Mouse (Mus musculus): ENCODE measurements around the gene Gm20388. TPM values are rescaled to one million over a fixed set of nuclear protein-coding genes. Genes with fewer than 3 reads are reported as not detected.

Gm20388 gene
- polyA plus RNA-seq, 1 experiment from 2014 or later = 3.6 TPM

DNA sequence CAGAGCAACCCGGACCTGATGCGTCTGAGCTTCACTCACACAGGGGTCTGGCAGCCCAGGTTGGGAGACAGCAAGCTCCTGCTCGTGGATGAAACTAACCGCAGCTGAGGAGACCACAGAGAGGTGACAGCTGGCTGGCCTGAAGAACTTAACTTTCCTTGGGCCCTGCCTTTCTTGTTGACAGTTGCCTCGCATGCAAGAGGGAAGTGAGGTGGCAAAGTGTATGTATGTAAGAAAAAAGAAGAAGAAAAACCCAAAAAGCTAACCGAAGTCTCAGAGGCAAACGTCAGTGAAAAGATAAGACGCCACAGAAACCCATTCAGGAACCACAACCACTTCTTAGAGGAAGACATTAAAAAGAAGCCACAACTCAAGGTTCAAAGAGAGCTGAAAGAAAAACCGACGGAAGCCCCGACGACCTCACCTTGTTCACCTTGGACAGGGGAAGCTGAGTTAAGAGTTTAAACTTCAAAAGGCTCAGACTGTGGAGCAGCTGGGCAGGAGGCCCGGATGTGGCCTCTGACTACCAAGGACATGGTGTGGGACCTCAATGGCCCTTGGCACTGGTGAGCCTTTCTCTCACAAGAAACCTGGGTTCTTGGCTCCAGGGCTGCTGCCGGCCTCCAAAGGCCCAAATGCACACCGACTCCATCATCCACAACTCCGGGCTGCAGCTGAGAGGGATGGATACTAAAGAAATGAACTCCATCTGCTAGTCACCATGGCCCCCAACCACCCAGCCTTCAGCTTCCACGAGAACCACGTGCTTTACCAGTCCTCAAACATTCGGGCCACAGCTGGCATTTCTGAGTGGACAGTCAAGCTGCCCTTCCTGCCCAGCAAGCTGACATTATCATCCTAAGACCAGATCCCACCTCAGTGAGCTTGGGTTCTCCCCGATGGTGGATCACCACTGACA lies 1740.0 kb downstream of the Gm20388 start:
- WGBS = 78% methylated on average over 20 of the region's 20 CpGs
- Histone ChIP-seq H3K27me3 (replicated peaks; ENCODE audit: low read depth, poor library complexity, severe bottlenecking) (no peaks in the 10 kb centered on the region), H3K9me3 (no peaks in the 10 kb centered on the region), H3K4me3 (peak overlapping the region; percentile 89), H3K4me1 (peaks cover 69% of the 10 kb centered on the region), H3K27ac (replicated peaks) (no peak overlapping the region), H3K36me3 (replicated peaks) (peaks cover 22% of the 10 kb centered on the region)
- DNase-seq (ENCODE audit: low spot score) = no peak

DNA sequence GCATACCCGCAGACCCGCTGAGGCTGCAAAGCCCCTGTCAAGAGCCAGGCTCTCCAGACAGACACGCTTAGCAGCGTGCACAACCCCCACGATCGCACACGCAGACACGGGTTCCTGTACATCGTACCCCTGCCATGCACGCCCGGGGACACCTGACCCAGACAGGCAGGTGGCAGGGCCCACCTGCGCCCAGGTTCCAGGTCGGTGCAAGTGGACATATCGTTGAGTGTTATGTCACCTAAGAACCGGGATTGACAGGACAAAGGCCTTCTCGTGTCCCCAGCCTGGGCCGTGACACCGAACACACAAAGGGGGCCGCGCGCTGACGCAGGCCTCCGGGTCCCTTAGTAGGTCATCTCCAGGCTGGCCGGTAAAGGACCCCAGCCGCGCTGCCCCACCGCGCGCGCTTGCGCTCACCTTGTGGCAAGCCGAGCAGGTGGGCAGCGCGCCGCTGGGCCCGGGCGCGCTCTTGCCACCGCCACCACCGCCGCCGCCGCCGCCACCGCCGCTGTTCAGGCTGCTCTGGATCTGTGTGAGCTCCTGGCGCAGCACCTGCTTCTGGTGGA lies 1740.8 kb downstream of the Gm20388 start:
- Histone ChIP-seq H3K27me3 (replicated peaks; ENCODE audit: low read depth, poor library complexity, severe bottlenecking) (no peaks in the 10 kb centered on the region), H3K27ac (replicated peaks) (peak overlapping the region; percentile 79), H3K9me3 (no peaks in the 10 kb centered on the region), H3K4me1 (peaks cover 67% of the 10 kb centered on the region), H3K36me3 (replicated peaks) (peaks cover 22% of the 10 kb centered on the region), H3K4me3 (peak overlapping the region; percentile 89)
- WGBS = 16% methylated on average over 47 of the region's 47 CpGs
- peak; percentile 23 for DNase-seq (ENCODE audit: low spot score)

- DNase-seq (ENCODE audit: low spot score) = peak; percentile 70
- Histone ChIP-seq H3K4me1 (peaks cover 66% of the 10 kb centered on the region), H3K4me3 (peak overlapping the region; percentile 89), H3K27me3 (replicated peaks; ENCODE audit: low read depth, poor library complexity, severe bottlenecking) (no peaks in the 10 kb centered on the region), H3K27ac (replicated peaks) (peak overlapping the region; percentile 79), H3K9me3 (no peaks in the 10 kb centered on the region), H3K36me3 (replicated peaks) (peaks cover 22% of the 10 kb centered on the region)
- WGBS = 4% methylated on average over 56 of the region's 56 CpGs
These were observed 1741.3 kb downstream of the Gm20388 start for GRCm38 (mm10) chr8:121651874-121652361.

- Histone ChIP-seq H3K9me3 (no peaks in the 10 kb centered on the region), H3K4me3 (peak within 1 kb of the TSS; percentile 89), H3K27ac (replicated peaks) (peak within 1 kb of the TSS; percentile 95), H3K36me3 (replicated peaks) (peaks cover 15% of the 10 kb centered on the region), H3K27me3 (replicated peaks; ENCODE audit: low read depth, poor library complexity, severe bottlenecking) (no peaks in the 10 kb centered on the region), H3K4me1 (peaks cover 61% of the 10 kb centered on the region)
- peak; percentile 99 for DNase-seq (ENCODE audit: low spot score)
- WGBS = under 1% methylated on average over 67 of the region's 67 CpGs
These were observed 1742.2 kb downstream of the Gm20388 start, which contains the start of gene Zcchc14 for GRCm38 (mm10) chr8:121652774-121653323. Gene Zcchc14, minus strand, starts transcription at chr8:121652901.

GRCm38 (mm10) chr8:121653340-121654019 lies 1742.8 kb downstream of the Gm20388 start:
- 2% methylated on average over 31 of the region's 31 CpGs for WGBS

DNA sequence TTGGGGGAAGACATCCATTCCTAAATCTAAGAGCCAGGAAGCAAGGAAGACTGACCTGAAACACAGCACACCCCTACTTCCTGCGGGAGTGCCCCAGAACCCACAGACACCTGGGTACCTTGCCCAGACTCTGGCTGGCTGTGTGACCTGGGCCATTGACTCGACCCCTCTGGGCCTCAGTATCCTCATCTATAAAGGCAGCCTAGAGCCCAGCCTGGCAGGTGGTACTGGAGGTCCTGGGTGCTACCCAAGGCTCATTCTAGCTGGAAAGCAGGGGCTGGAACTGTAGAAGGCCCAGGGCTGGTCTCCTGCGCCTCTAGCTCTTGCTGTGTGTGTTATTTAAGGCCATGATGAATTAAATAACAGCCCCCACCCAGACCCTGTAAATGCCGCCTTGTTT lies 1743.5 kb downstream of the Gm20388 start:
- H3K4me1 ChIP-seq = peaks cover 49% of the 10 kb centered on the region
- no peak for DNase-seq (ENCODE audit: low spot score)
- WGBS = 78% methylated on average over 4 of the region's 4 CpGs
- H3K36me3 ChIP-seq (replicated peaks) = peaks cover 10% of the 10 kb centered on the region
- H3K4me3 ChIP-seq = peak overlapping the region; percentile 84
- H3K9me3 ChIP-seq = no peaks in the 10 kb centered on the region
- no peak overlapping the region for H3K27ac ChIP-seq (replicated peaks)
- H3K27me3 ChIP-seq (replicated peaks; ENCODE audit: low read depth, poor library complexity, severe bottlenecking) = no peaks in the 10 kb centered on the region

More at GRCm38 (mm10) chr8:121653340-121654019, 1742.8 kb downstream of the Gm20388 start:
- DNase-seq (ENCODE audit: low spot score) = peak; percentile 48
- H3K4me3 ChIP-seq = peak overlapping the region; percentile 84
- no peaks in the 10 kb centered on the region for H3K27me3 ChIP-seq (replicated peaks; ENCODE audit: low read depth, poor library complexity, severe bottlenecking)
- no peaks in the 10 kb centered on the region for H3K9me3 ChIP-seq
- H3K4me1 ChIP-seq = peaks cover 55% of the 10 kb centered on the region
- H3K36me3 ChIP-seq (replicated peaks) = peaks cover 11% of the 10 kb centered on the region
- H3K27ac ChIP-seq (replicated peaks) = peak overlapping the region; percentile 95

DNA sequence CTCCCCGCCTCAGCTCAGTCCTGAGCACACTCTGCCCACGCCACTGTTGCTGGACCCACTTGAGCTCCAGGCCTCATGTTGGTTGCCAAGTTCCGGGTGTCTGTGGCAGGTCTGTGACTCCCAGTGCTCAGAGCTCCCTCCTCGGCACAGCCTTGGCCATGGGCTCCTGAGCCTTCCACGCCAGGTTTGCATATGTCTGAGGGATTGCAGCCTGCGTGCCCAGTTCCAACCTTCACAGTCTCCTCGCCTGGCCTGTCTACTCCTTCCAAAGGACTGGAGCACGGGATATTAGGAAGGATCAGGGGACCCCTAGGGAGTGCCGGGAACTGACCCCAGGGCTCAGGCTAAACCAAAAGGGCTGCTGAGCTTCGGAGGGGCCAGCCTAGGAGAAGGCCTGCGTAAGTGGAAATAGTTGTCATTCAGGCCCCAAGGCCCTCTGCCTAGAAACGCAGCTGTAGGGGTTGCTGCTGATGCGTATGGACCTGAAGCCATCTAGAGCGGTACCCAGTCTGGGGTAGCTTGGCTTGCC lies 1744.4 kb downstream of the Gm20388 start:
- 77% methylated on average over 14 of the region's 14 CpGs for WGBS
- no peaks in the 10 kb centered on the region for H3K9me3 ChIP-seq
- peaks cover 40% of the 10 kb centered on the region for H3K4me1 ChIP-seq
- H3K27ac ChIP-seq (replicated peaks) = no peak overlapping the region
- H3K36me3 ChIP-seq (replicated peaks) = peaks cover 4% of the 10 kb centered on the region
- DNase-seq (ENCODE audit: low spot score) = no peak
- H3K4me3 ChIP-seq = peak overlapping the region; percentile 21; the same call in 1 of the 2 replicates
- no peaks in the 10 kb centered on the region for H3K27me3 ChIP-seq (replicated peaks; ENCODE audit: low read depth, poor library complexity, severe bottlenecking)

DNA sequence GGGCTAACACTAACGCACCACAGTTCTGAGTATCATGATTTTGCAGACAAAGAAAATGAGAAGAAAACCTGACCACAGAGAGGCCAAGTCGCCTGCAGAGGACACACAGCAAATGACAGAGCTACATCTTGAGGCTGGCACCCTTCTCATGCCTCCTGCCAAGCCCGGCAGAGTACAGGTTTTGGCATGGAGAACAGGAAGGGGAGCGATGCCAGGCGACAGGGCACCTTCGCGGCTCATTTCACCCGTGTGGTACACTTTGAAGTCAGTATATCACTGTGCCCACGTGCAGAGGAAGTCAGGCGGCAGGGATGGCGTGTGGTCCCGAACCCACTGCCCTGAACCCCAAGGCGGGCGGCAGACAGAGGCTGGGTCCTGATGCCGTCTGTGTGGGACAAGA lies 1750.0 kb downstream of the Gm20388 start:
- 86% methylated on average over 15 of the region's 15 CpGs for WGBS
- no peak for DNase-seq (ENCODE audit: low spot score)
- H3K4me3 ChIP-seq = no peak overlapping the region
- H3K9me3 ChIP-seq = no peaks in the 10 kb centered on the region
- H3K36me3 ChIP-seq (replicated peaks) = no peaks in the 10 kb centered on the region
- peaks cover 16% of the 10 kb centered on the region for H3K4me1 ChIP-seq
- H3K27me3 ChIP-seq (replicated peaks; ENCODE audit: low read depth, poor library complexity, severe bottlenecking) = no peaks in the 10 kb centered on the region
- H3K27ac ChIP-seq (replicated peaks) = no peak overlapping the region

- no peaks in the 10 kb centered on the region for H3K36me3 ChIP-seq (replicated peaks)
- H3K27ac ChIP-seq (replicated peaks) = no peak overlapping the region
- WGBS = 86% methylated on average over 18 of the region's 18 CpGs
- no peaks in the 10 kb centered on the region for H3K9me3 ChIP-seq
- no peak for DNase-seq (ENCODE audit: low spot score)
- H3K4me1 ChIP-seq = peaks cover 21% of the 10 kb centered on the region
- H3K27me3 ChIP-seq (replicated peaks; ENCODE audit: low read depth, poor library complexity, severe bottlenecking) = no peaks in the 10 kb centered on the region
- no peak overlapping the region for H3K4me3 ChIP-seq
These were observed 1751.2 kb downstream of the Gm20388 start for GRCm38 (mm10) chr8:121661631-121662357.

- Histone ChIP-seq H3K4me1 (peaks cover 21% of the 10 kb centered on the region), H3K27ac (replicated peaks) (no peak overlapping the region), H3K27me3 (replicated peaks; ENCODE audit: low read depth, poor library complexity, severe bottlenecking) (no peaks in the 10 kb centered on the region), H3K9me3 (no peaks in the 10 kb centered on the region), H3K4me3 (no peak overlapping the region), H3K36me3 (replicated peaks) (no peaks in the 10 kb centered on the region)
- 96% methylated on average over 12 of the region's 12 CpGs for WGBS
- DNase-seq (ENCODE audit: low spot score) = no peak
These were observed 1752.5 kb downstream of the Gm20388 start for GRCm38 (mm10) chr8:121663101-121663500.

GRCm38 (mm10) chr8:121665329-121665728 lies 1754.7 kb downstream of the Gm20388 start:
- 7% methylated on average over 16 of the region's 16 CpGs for WGBS

More at GRCm38 (mm10) chr8:121665329-121665728, 1754.7 kb downstream of the Gm20388 start:
- peaks cover 37% of the 10 kb centered on the region for H3K4me1 ChIP-seq
- H3K27me3 ChIP-seq (replicated peaks; ENCODE audit: low read depth, poor library complexity, severe bottlenecking) = no peaks in the 10 kb centered on the region; the same call in 1 of the 2 replicates
- peak; percentile 85 for DNase-seq (ENCODE audit: low spot score)
- H3K9me3 ChIP-seq = no peaks in the 10 kb centered on the region
- H3K36me3 ChIP-seq (replicated peaks) = no peaks in the 10 kb centered on the region
- H3K27ac ChIP-seq (replicated peaks) = peak overlapping the region; percentile 82
- peak overlapping the region; percentile 48 for H3K4me3 ChIP-seq

All from embryonic facial prominence, embryonic 10.5 days (tissue).